ENCODE assay signal across 13 mouse cellular contexts in genomic region chr5:146954576-146954975, GRCm38 (mm10).
"Had no signal": no experiment of that assay in that cellular context is flagged by ENCODE, and none has a peak within 500 bp of the region (broad histone marks: within the 10 kb centered on the region; RNA-seq: fewer than 3 reads in every experiment).

No protein-coding gene starts in this region.

- H3K27ac ChIP-seq: kidney, postnatal 0 days; limb, embryonic 13.5 days; liver, embryonic 12.5 days; midbrain, embryonic 10.5 days; midbrain, embryonic 15.5 days; neural tube, embryonic 13.5 days; stomach, embryonic 15.5 days had no signal

- H3K27me3 ChIP-seq: limb, embryonic 13.5 days; liver, embryonic 12.5 days; midbrain, embryonic 15.5 days; neural tube, embryonic 13.5 days; stomach, embryonic 15.5 days had no signal

- H3K4me3 ChIP-seq: limb, embryonic 13.5 days; liver, embryonic 12.5 days; midbrain, embryonic 10.5 days; midbrain, embryonic 15.5 days; neural tube, embryonic 13.5 days; stomach, embryonic 15.5 days had no signal

- DNase-seq: left cerebral cortex, postnatal 4 days; lung, embryonic 14.5 days; lung, postnatal 10 days; retina, postnatal 1 day; right cerebral cortex, postnatal 4 days; thymus, postnatal 36 days had no signal
